Mouse (Mus musculus) fibroblast of lung, adult 2 months (primary cell): ENCODE measurements at regions not wholly inside any gene's neighbourhood (a gene's known extent, or its start where the extent isn't known, plus 50 kb on each side); places are given as distances from the start of the nearest gene placed in this dataset.

ENCODE experiments used
- DNase-seq: peaks from one replicate; pipeline ENCODE4 v3.0.0-alpha.2; 2011; ENCODE audit warnings: low read depth

DNA sequence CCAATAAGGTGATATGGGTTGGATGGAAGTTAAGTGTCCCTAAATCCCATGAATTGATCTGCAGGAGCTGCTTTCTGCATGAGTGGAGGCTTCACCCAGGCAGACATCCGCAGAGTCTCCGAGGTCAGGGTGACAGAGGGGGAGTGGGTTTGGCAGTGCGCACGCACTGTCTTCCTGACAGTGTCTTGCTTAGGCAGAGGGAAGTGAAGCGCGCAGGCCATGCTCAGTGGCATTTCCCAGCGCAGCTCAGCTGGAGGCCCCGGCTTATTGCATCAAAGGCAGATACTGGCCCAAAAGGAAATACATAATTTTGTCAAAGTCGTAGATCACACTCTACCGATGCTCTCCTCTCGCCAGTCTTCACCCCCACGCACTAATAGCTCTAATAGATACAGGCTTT, 252.7 kb upstream of the Dnajc24 start:
- no peak for DNase-seq

- no peak for DNase-seq
These were observed 231.0 kb upstream of the Dnajc24 start for GRCm38 (mm10) chr2:106234358-106234757.

GRCm38 (mm10) chr2:106231136-106231535, 227.8 kb upstream of the Dnajc24 start:
- no peak for DNase-seq

GRCm38 (mm10) chr2:106230021-106230420, 226.7 kb upstream of the Dnajc24 start:
- no peak for DNase-seq

- DNase-seq: no peak
These were observed 224.9 kb upstream of the Dnajc24 start for GRCm38 (mm10) chr2:106228249-106228648.

DNA sequence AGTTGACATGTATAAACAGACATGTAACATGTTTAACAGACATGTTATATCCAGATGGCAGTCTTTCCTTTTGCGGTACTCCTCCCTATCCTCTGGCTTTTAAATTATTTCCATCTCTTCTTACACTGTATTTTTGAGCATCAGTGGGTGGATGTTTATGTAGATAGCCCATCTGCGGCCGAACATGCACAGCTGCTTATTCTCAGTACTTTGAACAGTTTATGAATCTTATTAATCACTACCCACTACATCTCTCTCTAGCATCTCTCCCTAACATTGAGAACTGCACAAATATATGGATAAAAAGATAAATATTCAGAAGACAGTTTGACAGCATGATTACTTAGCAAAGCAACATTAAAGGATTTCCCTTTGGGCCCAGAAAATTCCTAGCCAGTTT, 212.8 kb upstream of the Dnajc24 start:
- no peak for DNase-seq

- no peak for DNase-seq
These were observed 210.4 kb upstream of the Dnajc24 start for GRCm38 (mm10) chr2:106213740-106214139.

DNA sequence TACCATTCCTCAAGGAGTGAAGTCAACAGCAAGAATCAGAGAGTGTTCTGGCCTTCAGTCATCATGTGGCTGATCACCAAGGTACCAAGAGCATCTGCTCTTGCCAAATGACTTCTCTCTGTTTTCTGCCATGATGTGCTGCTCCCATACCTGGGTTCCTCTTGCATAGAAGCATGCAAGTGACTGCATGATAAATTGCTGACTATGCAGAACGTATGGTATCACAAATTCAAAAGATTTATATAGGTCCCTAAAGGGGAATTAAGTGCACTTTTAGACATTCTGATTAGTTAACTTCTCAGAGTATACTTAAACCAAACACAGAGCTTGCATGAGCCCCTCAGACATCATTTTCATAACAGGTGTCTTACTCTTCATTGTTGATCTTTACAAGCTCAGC, 207.4 kb upstream of the Dnajc24 start:
- no peak for DNase-seq

GRCm38 (mm10) chr2:106208767-106209250, 205.5 kb upstream of the Dnajc24 start:
- no peak for DNase-seq

- no peak for DNase-seq
These were observed 196.8 kb upstream of the Dnajc24 start for GRCm38 (mm10) chr2:106200130-106200529.

DNA sequence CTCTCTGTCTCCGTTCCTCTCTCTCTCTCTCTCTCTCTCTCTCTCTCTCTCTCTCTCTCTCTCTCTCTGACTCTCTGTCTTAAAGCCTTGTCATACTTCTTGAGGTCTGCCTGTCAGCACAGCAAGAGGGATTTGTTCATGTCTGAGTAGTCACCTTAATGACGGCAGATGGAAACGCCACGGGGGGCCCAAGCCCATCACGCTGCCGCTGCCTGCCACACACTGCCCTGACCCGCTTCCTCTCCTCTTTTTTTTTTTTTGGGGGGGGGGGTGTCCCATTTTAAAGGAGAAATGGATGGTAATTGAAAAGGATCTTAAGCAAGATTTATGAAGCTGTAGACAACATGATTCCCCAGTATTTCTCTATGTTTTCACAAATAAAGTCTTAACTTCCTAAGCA, 191.8 kb upstream of the Dnajc24 start:
- DNase-seq: no peak

DNA sequence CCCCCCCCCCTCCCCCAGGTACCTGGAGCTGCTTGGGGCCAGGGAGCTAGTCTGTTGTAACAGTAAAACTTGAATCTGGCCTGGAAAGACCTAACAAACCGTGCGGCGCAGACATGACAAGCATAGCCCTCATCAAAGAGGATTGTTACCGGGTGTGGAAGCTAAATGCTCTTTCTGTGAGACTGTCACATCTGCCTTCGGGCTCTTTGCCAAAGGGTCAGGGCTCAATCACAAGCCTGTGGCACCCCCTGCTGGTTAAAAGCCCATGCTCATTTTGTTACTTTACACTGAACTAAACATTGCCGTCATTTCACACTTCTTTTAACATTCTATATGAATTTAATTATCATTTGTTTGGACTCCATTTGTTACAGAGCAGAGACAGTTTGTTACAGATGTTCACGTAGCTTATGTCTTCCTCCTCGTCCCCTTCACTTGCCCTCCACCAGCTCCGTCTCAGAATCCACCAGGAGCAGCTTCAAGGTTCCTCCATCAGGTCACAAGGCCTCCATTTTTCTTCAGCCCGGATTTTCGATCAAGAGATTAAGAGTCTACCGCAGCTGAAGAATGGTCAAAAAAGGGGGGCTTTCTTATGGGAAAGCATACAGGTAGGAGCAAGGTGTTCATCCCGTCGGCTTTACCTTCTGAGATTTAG, 191.1 kb upstream of the Dnajc24 start:
- DNase-seq: no peak

GRCm38 (mm10) chr2:106193889-106194347, 190.6 kb upstream of the Dnajc24 start:
- no peak for DNase-seq

- DNase-seq: no peak
These were observed 187.4 kb upstream of the Dnajc24 start for GRCm38 (mm10) chr2:106190579-106191322.

GRCm38 (mm10) chr2:106183651-106184050, 180.3 kb upstream of the Dnajc24 start:
- no peak for DNase-seq

DNA sequence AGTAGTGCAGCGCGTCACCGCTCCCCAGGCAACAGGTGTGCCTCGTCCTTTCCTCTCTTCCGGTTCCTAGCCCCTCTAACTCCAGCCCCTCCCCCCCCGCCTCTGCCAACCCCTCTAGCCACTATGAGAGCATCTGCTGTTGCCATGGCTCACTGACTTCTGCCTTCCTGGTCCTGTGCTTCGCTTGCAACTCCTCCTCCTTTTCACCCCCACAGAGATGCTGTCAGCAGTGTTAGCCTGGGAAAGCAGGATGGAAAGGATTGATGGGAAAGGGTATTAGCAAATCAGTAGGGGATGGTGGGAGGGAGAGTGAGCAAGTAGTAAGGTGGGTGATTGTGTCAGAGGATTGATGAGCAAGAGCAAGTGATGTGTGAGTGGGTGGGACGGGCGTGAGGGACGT, 178.7 kb upstream of the Dnajc24 start:
- DNase-seq: no peak

- DNase-seq: no peak
These were observed 159.3 kb upstream of the Dnajc24 start for GRCm38 (mm10) chr2:106162681-106163080.

- no peak for DNase-seq
These were observed 158.5 kb upstream of the Dnajc24 start for GRCm38 (mm10) chr2:106161877-106162276.

- no peak for DNase-seq
These were observed 146.4 kb upstream of the Dnajc24 start for GRCm38 (mm10) chr2:106149701-106150100.

DNA sequence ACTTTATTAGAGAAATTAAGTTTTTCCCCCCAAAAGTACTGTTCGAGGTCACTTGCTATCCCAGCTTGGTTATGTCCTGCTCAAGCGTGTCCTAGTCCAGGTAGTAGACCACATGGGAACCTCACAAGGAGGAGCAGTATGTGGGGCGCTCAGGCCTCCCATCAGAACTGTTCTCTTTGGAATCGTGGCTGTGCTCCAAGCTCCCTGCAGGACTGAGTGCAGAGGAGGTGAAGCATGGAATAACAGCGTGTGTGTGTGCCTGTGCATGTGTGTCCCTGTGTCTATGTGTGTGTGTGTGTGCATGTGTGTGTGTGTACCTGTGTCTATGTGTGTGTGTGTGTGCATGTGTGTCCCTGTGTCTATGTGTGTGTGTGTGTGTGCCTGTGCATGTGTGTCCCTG, 137.6 kb upstream of the Dnajc24 start:
- DNase-seq: no peak

DNA sequence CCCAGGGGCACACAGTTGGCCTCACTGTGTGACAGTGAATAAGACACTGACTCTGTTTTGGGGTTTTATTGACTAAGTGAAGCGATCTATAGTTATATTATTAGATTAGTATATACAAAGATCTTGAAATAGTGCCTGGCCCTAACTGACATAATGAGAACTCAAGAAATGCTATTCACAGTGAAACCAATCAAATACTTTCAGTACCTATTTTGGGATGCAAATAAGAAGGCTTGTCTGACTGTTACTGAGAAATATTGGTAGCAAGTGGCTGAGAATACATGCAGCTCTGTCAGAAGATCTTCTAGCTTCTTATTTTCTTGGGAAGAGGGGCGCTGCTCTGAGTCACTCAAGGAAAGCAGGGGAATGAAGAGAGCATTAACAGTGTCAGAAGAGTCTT, 97.7 kb upstream of the Dnajc24 start:
- DNase-seq: no peak

DNA sequence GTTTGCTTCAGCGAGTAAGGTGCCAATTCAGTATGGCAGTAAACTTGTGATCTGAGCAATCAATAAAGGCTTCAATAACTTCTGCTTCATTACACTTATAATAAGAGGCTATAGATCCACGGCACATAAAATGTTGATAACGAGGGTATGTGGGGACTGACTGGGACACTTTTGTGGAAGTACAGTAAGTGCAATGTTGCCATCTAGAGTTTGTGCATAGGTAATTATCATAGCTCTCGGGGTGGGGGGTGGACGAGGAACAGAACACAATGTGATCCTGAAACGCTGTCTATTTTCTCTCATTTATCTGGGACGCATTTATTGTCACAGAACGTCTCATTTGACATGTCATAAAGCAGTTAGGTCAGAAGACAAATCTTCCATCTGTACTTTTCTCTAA, 82.8 kb upstream of the Dnajc24 start:
- no peak for DNase-seq
